Mouse (Mus musculus): ENCODE measurements around the gene Unc5c. TPM values are rescaled to one million over a fixed set of nuclear protein-coding genes. Genes with fewer than 3 reads are reported as not detected.

Gene Unc5c
- total and polyA plus RNA-seq, 3 experiments = not detected

- H3K27ac ChIP-seq (ENCODE audit: insufficient read depth, low read depth) = no peak overlapping the region
- no peak overlapping the region for H3K9ac ChIP-seq (ENCODE audit: insufficient read depth, low read depth)
- no peak for TF ChIP-seq SMC3 (IDR thresholded peaks at IDR 0.05; ENCODE audit: low read depth, low read length)
- no peak for TF ChIP-seq BHLHE40 (IDR thresholded peaks at IDR 0.05; ENCODE audit: low read depth, low read length)
- no peak for TF ChIP-seq PAX5 (IDR thresholded peaks at IDR 0.05; ENCODE audit: low read length)
- TF ChIP-seq ZC3H11A (IDR thresholded peaks at IDR 0.05; ENCODE audit: low read depth, low read length) = no peak
- TF ChIP-seq POLR2AphosphoS2 (IDR thresholded peaks at IDR 0.05; ENCODE audit: low read depth, low read length) = no peak
- no peak for TF ChIP-seq MYC (IDR thresholded peaks at IDR 0.05; ENCODE audit: low read depth, low read length)
- TF ChIP-seq MAFK (IDR thresholded peaks at IDR 0.05; ENCODE audit: insufficient replicate concordance, low read length) = no peak
- TF ChIP-seq HCFC1 (IDR thresholded peaks at IDR 0.05; ENCODE audit: low read depth, low read length) = no peak
- H3K36me3 ChIP-seq (replicated peaks in 1 of 2; ENCODE audit: control insufficient read depth in 1 of 2, insufficient read depth in 1 of 2, low read length in 1 of 2) = no peaks in the 10 kb centered on the region
- no peak overlapping the region for H3K4me2 ChIP-seq (ENCODE audit: insufficient read depth, low read depth, poor library complexity, severe bottlenecking)
- H3K79me2 ChIP-seq (replicated peaks; ENCODE audit: control insufficient read depth, extremely low read depth, insufficient read depth, poor library complexity, severe bottlenecking) = no peaks in the 10 kb centered on the region
- no peak for DNase-seq (ENCODE audit: extremely low read depth)
- H3K27me3 ChIP-seq (replicated peaks) = no peaks in the 10 kb centered on the region
- dilution Hi-C loops (cut with MboI; ENCODE audit: extremely low pct_ligation_motif_present, extremely low pct_unique_long_range_greater_than_20kb, low sequenced_read_pairs) (no loop called here), in situ Hi-C loops (cut with MboI; ENCODE audit: low pct_ligation_motif_present, low pct_unique_long_range_greater_than_20kb, low sequenced_read_pairs) (no loop called here)
- no peak overlapping the region for H3K4me3 ChIP-seq (replicated peaks in 1 of 3; ENCODE audit: low read depth in 2 of 3, low read length in 2 of 3, poor library complexity in 1 of 3)
- no peaks in the 10 kb centered on the region for H3K9me3 ChIP-seq (replicated peaks; ENCODE audit: low read length)
- no peaks in the 10 kb centered on the region for H3K4me1 ChIP-seq (ENCODE audit: control insufficient read depth in 1 of 2, insufficient read depth in 2 of 2)
Observed at GRCm38 (mm10) chr3:141557072-141557471, 92.1 kb downstream of the Unc5c start.

- TF ChIP-seq ELF1 (IDR thresholded peaks at IDR 0.05; ENCODE audit: low read depth, low read length) (no peak), USF2 (conservative IDR thresholded peaks at IDR 0.05; ENCODE audit: low read depth, low read length) (no peak), MAX (IDR thresholded peaks at IDR 0.05; ENCODE audit: low read length) (no peak), TCF12 (IDR thresholded peaks at IDR 0.05; ENCODE audit: low read depth, low read length) (no peak), POLR2A (IDR thresholded peaks at IDR 0.05; ENCODE audit: low read depth, low read length) (no peak), CHD1 (IDR thresholded peaks at IDR 0.05; ENCODE audit: low read depth, low read length) (no peak), ZMIZ1 (IDR thresholded peaks at IDR 0.05; ENCODE audit: low read depth, low read length) (no peak), MAFK (IDR thresholded peaks at IDR 0.05; ENCODE audit: insufficient replicate concordance, low read length) (no peak), JUND (conservative IDR thresholded peaks at IDR 0.05; ENCODE audit: low read depth, low read length) (no peak), JUN (IDR thresholded peaks at IDR 0.05; ENCODE audit: insufficient read depth, low read depth, low read length) (no peak)
- in situ Hi-C loops (cut with MboI; ENCODE audit: low pct_ligation_motif_present, low pct_unique_long_range_greater_than_20kb, low sequenced_read_pairs) = no loop called here
- Histone ChIP-seq H3K27me3 (replicated peaks) (no peaks in the 10 kb centered on the region), H3K27ac (ENCODE audit: insufficient read depth, low read depth) (no peak overlapping the region), H3K9me3 (replicated peaks; ENCODE audit: low read length) (no peaks in the 10 kb centered on the region), H3K9ac (ENCODE audit: insufficient read depth, low read depth) (no peak overlapping the region), H3K79me2 (replicated peaks; ENCODE audit: control insufficient read depth, extremely low read depth, insufficient read depth, poor library complexity, severe bottlenecking) (no peaks in the 10 kb centered on the region), H3K4me1 (ENCODE audit: control insufficient read depth in 1 of 2, insufficient read depth in 2 of 2) (no peaks in the 10 kb centered on the region), H3K4me2 (ENCODE audit: insufficient read depth, low read depth, poor library complexity, severe bottlenecking) (no peak overlapping the region), H3K4me3 (replicated peaks in 1 of 3; ENCODE audit: low read depth in 2 of 3, low read length in 2 of 3, poor library complexity in 1 of 3) (no peak overlapping the region), H3K36me3 (replicated peaks in 1 of 2; ENCODE audit: control insufficient read depth in 1 of 2, insufficient read depth in 1 of 2, low read length in 1 of 2) (no peaks in the 10 kb centered on the region)
- dilution Hi-C loops (cut with MboI; ENCODE audit: extremely low pct_ligation_motif_present, extremely low pct_unique_long_range_greater_than_20kb, low sequenced_read_pairs) = no loop called here
- no peak for DNase-seq (ENCODE audit: extremely low read depth)
Observed at GRCm38 (mm10) chr3:141575076-141575688, 110.2 kb downstream of the Unc5c start.

All from CH12.LX (cell line).